ENCODE assay signal across 27 mouse cellular contexts in genomic region chr5:32976541-32976940, GRCm38 (mm10). TPM values are rescaled to one million over a fixed set of nuclear protein-coding genes. Genes with fewer than 3 reads are reported as not detected.
A peak's percentile ranks its signal among the peaks of the same experiment; 100 is the strongest.
DNase-seq lines count a peak whose midpoint lies in the region; ATAC-seq and TF ChIP-seq lines count a peak whose summit lies in the region.
"Had no signal": no experiment of that assay in that cellular context is flagged by ENCODE, and none has a peak within 500 bp of the region (broad histone marks: within the 10 kb centered on the region; RNA-seq: fewer than 3 reads in every experiment).

No protein-coding gene starts in this region.

- ATAC-seq in granulocyte monocyte progenitor cell, adult 5-6 weeks (replicated peaks; ENCODE audit: poor library complexity, severe bottlenecking) = peak; percentile 79
- ATAC-seq: forebrain, embryonic 14.5 days; midbrain, embryonic 13.5 days; Patski had no signal

- no peak for DNase-seq in layer of hippocampus, adult 2 months (ENCODE audit: low spot score in 2 of 2)
- DNase-seq in layer of hippocampus, adult 18-20 months (ENCODE audit: low spot score in 2 of 2) = no peak
- DNase-seq in 416B (ENCODE audit: low read depth) = peak; percentile 12
- peak; percentile 5 for DNase-seq in MEL-GATA-1-ER (ENCODE audit: extremely low read depth, low read depth)
- no peak for DNase-seq in embryo, embryonic 10 days (ENCODE audit: low spot score)
- no peak for DNase-seq in adrenal gland, adult 8-10 months
- no peak for DNase-seq in natural killer cell, adult 2 months (ENCODE audit: low spot score in 2 of 2)
- DNase-seq: adrenal gland, postnatal 14 days; cerebellum, adult 2 months; cerebellum, postnatal 14 days; embryo, embryonic 11 days; gastrocnemius, adult 2 months; gastrocnemius, postnatal 36 days; heart, adult 2 months; heart, postnatal 4 days; kidney, adult 11 months; thymus, postnatal 4 days had no signal

- peak overlapping the region; percentile 90 for H3K27ac ChIP-seq in layer of hippocampus, adult 2 months
- H3K27ac ChIP-seq: embryonic facial prominence, embryonic 12.5 days; gastrocnemius, adult 2 months; heart, adult 2 months; hindbrain, embryonic 14.5 days; kidney, embryonic 15.5 days; limb, embryonic 13.5 days; lung, embryonic 15.5 days; midbrain, embryonic 13.5 days had no signal

- no peak overlapping the region for H3K4me3 ChIP-seq in layer of hippocampus, adult 2 months
- H3K4me3 ChIP-seq: embryonic facial prominence, embryonic 12.5 days; gastrocnemius, adult 2 months; heart, adult 2 months; heart, embryonic 12.5 days; kidney, embryonic 15.5 days; limb, embryonic 13.5 days; lung, embryonic 15.5 days; midbrain, embryonic 13.5 days had no signal

- no peak for TF ChIP-seq CTCF in layer of hippocampus, adult 2 months (conservative IDR thresholded peaks at IDR 0.05)

RNA-seq across cellular contexts. Expression of gene Ywhah, which starts 42.1 kb away (rescaled TPM):
- 1,000 to 10,000 TPM; 1,193 to 1,302 TPM for total RNA-seq in layer of hippocampus, adult 2 months (2021)
- total RNA-seq in layer of hippocampus, adult 18-20 months (2021) = 1,000 to 10,000 TPM; 1,080 to 1,138 TPM
- 285 and 301 TPM in 2 replicates for total RNA-seq in granulocyte monocyte progenitor cell, adult 5-6 weeks (2014; fragmentation: Nextera tagmentation)
- 123 and 125 TPM in 2 replicates for total RNA-seq in granulocyte monocyte progenitor cell, adult 5-6 weeks (2017)
- total RNA-seq in adrenal gland, adult 8-10 months (2022) = 100 to 1,000 TPM; 160 to 184 (median 171) TPM

Comparison
In these comparisons a context has a peak if more than half of its experiments do, and no peak if none do; other contexts are left out.
1. DNase-seq: peak in 416B (single experiment) and MEL-GATA-1-ER (single experiment); none in layer of hippocampus, adult 2 months (0 of 2), layer of hippocampus, adult 18-20 months (0 of 2), embryo, embryonic 10 days (single experiment), adrenal gland, adult 8-10 months (single experiment) and natural killer cell, adult 2 months (0 of 2).